Mouse (Mus musculus): ENCODE measurements around the gene Hoxc10.

DNA sequence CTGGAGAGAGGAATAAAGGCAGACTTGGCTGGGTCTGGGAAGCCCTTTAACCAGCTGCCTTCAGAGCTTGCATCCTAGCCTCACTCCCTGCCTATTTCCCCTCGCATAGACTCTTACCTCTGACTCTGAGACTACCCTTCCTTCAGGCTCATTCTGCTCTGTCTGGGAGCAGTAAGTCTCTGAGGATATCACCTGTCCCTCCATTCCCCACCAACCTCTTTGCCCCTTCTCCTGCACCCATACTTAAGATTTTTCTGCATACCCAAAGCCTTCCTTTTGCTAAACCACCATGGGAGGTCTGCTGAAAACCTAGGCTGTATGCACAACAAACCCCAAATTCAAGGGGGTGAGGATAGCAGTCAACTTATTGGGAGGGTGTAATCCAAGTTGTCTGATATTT is 13.3 kb downstream of the Hoxc10 start:
- TF ChIP-seq CTCF (IDR thresholded peaks at IDR 0.05; ENCODE audit: low read depth, low read length) (no peak), POLR2A (IDR thresholded peaks at IDR 0.05; ENCODE audit: extremely low read depth, insufficient read depth, low read length) (no peak)

All from liver, adult 2 months (tissue).